Mouse (Mus musculus) gastrocnemius, postnatal 36 days (tissue): Measurements from ENCODE around the gene Spaca4. TPM values are rescaled to one million over a fixed set of nuclear protein-coding genes. Genes with fewer than 3 reads are reported as not detected.

Experiments
- DNase-seq, 2 experiments: peaks; one replicate each; pipeline ENCODE4 v3.0.0; 2022
- intact Hi-C: fragments of 180-260 bp; cut with DNase I; formaldehyde crosslinking; loops from one replicate; pipeline ENCODE4 v1.15.1; 2025
- total RNA-seq, 2 experiments: library from RNA; stranded (reverse); gene quantifications; 2 replicates each; pipeline ENCODE4 v1.2.3; 2021

Spaca4 gene
- total RNA-seq, 2 experiments from 2014 or later = not detected

DNA sequence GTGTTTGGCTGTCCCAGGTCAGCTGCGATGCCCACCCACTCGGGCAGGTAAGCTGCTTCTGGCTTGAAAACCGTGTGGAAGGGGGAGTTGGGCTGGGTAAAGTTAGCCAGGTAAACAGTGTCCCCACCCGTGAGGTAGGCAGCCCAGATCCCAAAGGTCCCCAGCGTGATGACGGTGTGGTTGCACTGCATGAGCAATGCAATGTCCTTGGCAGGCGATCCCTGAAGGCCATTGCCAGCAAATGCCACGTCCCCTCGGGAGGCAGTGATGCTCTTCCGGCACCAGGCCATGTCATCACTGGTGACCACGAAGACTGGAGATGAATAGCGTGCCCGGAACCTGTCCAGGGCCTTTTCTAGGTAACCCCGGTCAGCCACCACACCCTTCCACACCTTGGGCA is 47.1 kb downstream of the Spaca4 start:
- DNase-seq = no peak
- intact Hi-C loops = no loop called here

DNA sequence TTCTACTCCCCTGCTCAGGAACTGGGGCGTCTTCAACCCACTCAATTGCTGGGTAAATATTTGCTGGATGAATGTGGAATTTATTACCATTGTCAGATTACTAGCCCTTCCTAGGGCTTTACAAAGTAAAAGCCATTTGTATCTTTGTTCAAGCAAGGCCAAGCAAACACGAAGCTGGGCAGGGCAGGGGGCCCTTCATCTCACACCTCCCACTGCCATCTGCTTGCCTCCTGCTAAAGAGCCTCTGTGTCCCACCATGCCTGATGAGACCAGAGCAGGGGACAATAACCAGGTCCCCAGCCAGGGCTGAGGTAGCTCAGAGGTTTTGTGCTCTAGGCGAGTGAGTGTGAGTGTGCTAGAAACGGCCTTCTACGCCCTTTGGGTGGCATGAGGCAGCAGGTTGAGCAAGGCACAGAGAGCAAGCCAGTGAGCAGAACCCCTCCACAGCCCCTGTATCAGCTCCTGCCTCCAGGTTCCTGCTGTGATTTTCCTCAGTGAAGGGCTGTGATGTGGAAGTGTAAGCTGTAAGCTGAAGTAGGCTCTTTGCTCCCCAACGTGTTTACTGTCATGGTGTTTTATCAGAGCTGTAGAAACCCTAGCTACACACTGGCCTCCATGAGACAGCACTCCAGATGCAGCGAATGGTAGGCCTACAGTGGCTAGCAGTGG is 47.9 kb downstream of the Spaca4 start:
- intact Hi-C loops = no loop called here
- no peak for DNase-seq

Other genes starting within 250 kb of the Spaca4 start
- gene Tulp2, start 243.9 kb downstream of the Spaca4 start, total RNA-seq = under 1 TPM in 1 of 2 experiments, not detected in 1; 0.39 TPM
- gene Gm45808, start 239.0 kb downstream of the Spaca4 start, total RNA-seq = 1 to 10 TPM; 6.1 to 6.6 TPM
- gene Dhdh, start 237.0 kb downstream of the Spaca4 start, total RNA-seq = 10 to 100 TPM; 11.4 to 12.8 TPM
- gene Nucb1, start 215.4 kb downstream of the Spaca4 start, total RNA-seq = 10 to 100 TPM; 48.6 to 65.4 TPM
- 10 to 100 TPM; 22.9 to 25.3 TPM for gene Ppp1r15a, start 199.5 kb downstream of the Spaca4 start, total RNA-seq
- 1 to 10 TPM; 3.0 to 4.8 TPM for gene Plekha4, start 199.5 kb downstream of the Spaca4 start, total RNA-seq
- 1 to 10 TPM; 1.9 to 2.8 TPM for gene Hsd17b14, start 170.9 kb downstream of the Spaca4 start, total RNA-seq
- gene Bcat2, start 155.7 kb downstream of the Spaca4 start, total RNA-seq = 10 to 100 TPM; 55.7 to 86.8 TPM
- gene Fgf21, start 110.3 kb downstream of the Spaca4 start, total RNA-seq = not detected
- gene Fut1, start 108.5 kb downstream of the Spaca4 start, total RNA-seq = not detected
- not detected for gene Izumo1, start 104.0 kb downstream of the Spaca4 start, total RNA-seq
- 1 to 10 TPM; 6.9 to 7.0 TPM for gene Rasip1, start 98.3 kb downstream of the Spaca4 start, total RNA-seq
- gene Mamstr, start 85.8 kb downstream of the Spaca4 start, total RNA-seq = 10 to 100 TPM; 45.7 to 49.7 TPM
- 1 to 10 TPM in 1 of 2 experiments, under 1 TPM in 1; 0.51 to 1.2 TPM for gene Fut2, start 59.4 kb downstream of the Spaca4 start, total RNA-seq
- gene Ntn5, start 41.8 kb downstream of the Spaca4 start, total RNA-seq = under 1 TPM; 0.52 to 0.69 TPM
- gene Sec1, start 31.4 kb downstream of the Spaca4 start, total RNA-seq = under 1 TPM; 0.12 to 0.26 TPM
- gene Car11, start 26.0 kb downstream of the Spaca4 start, total RNA-seq = 1 to 10 TPM; 7.7 to 9.5 TPM
- 100 to 1,000 TPM in 1 of 2 experiments, 10 to 100 TPM in 1; 52.8 to 118 TPM for gene Dbp, start 20.7 kb downstream of the Spaca4 start, total RNA-seq
- 100 to 1,000 TPM; 396 to 453 TPM for gene Rpl18, start 10.4 kb downstream of the Spaca4 start, total RNA-seq
- 10 to 100 TPM; 12.2 to 12.7 TPM for gene Sphk2, start 7.8 kb downstream of the Spaca4 start, total RNA-seq
- under 1 TPM in 1 of 2 experiments, not detected in 1; 0.10 TPM for gene Fam83e, start 4.6 kb downstream of the Spaca4 start, total RNA-seq
- not detected for gene Lmtk3, start 57.9 kb upstream of the Spaca4 start, total RNA-seq
- gene Sult2b1, start 58.9 kb upstream of the Spaca4 start, total RNA-seq = not detected
- 10 to 100 TPM; 32.6 to 33.4 TPM for gene Cyth2, start 88.8 kb upstream of the Spaca4 start, total RNA-seq
- gene Kcnj14, start 99.0 kb upstream of the Spaca4 start, total RNA-seq = under 1 TPM; 0.15 to 0.27 TPM
- 10 to 100 TPM; 11.8 to 14.5 TPM for gene Grwd1, start 105.1 kb upstream of the Spaca4 start, total RNA-seq
- gene Kdelr1, start 147.0 kb upstream of the Spaca4 start, total RNA-seq = 10 to 100 TPM; 52.8 to 56.7 TPM
- gene Grin2d, start 152.6 kb upstream of the Spaca4 start, total RNA-seq = under 1 TPM; 0.22 to 0.23 TPM
- not detected for gene Syngr4, start 170.9 kb upstream of the Spaca4 start, total RNA-seq
- 10 to 100 TPM; 54.4 to 59.5 TPM for gene Tmem143, start 171.1 kb upstream of the Spaca4 start, total RNA-seq
- gene Emp3, start 195.6 kb upstream of the Spaca4 start, total RNA-seq = 10 to 100 TPM; 10.9 to 11.2 TPM
- gene Ccdc114, start 198.3 kb upstream of the Spaca4 start, total RNA-seq = under 1 TPM; 0.28 to 0.42 TPM